Mouse (Mus musculus): ENCODE results near the gene Zfp319. TPM values are rescaled to one million over a fixed set of nuclear protein-coding genes. Genes with fewer than 3 reads are reported as not detected.

The Zfp319 gene
- polyA plus RNA-seq, 1 experiment, result 6.2 TPM

DNA sequence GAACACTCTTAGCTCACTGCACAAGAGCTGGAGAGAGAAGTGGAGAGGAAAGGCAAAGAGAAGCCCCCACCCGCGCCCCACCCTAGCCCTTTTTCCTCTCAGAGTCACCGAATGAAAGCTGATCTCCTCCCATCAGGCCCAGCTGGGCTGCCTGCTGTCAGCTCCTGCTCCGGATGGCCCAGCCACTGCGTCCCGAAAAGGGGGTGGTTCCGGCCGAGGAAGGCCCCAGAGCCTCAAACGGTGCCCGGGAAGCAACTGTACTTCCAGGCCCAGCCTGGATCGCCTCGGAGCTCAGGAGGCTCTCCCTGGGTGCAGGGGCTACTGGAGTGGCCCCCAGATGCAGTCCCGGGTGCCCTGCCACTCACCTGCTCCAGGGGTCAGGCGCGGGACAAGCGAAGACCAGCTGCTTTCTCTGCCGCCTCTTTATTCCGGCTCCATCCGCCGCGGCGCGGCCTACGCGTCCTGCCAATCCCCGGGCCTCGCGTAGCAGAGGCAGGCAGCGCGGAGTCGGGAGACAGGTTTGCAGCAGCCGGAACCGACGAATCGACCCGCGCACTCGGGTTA lies 512 bp downstream of the Zfp319 start:
- Histone ChIP-seq H3K27ac (ENCODE audit: insufficient read depth, low read depth, low read length) (peak overlapping the region; percentile 72), H3K36me3 (ENCODE audit: control insufficient read depth, insufficient read depth, low read length) (no peaks in the 10 kb centered on the region), H3K4me1 (ENCODE audit: control insufficient read depth, insufficient read depth, low read length) (peaks cover 7% of the 10 kb centered on the region; the same call in 1 of the 2 replicates), H3K27me3 (replicated peaks; ENCODE audit: control insufficient read depth, insufficient read depth, low read length) (no peaks in the 10 kb centered on the region), H3K4me3 (ENCODE audit: insufficient read depth, low read depth, low read length) (peak overlapping the region; percentile 72)
- DNase-seq, result no peak
- TF ChIP-seq POLR2A (IDR thresholded peaks at IDR 0.05; ENCODE audit: low read depth, low read length) (no peak), CTCF (conservative IDR thresholded peaks at IDR 0.05; ENCODE audit: insufficient read depth, insufficient read length, low read depth, low read length) (no peak)
- WGBS, result under 1% methylated on average over 38 of the region's 38 CpGs

DNA sequence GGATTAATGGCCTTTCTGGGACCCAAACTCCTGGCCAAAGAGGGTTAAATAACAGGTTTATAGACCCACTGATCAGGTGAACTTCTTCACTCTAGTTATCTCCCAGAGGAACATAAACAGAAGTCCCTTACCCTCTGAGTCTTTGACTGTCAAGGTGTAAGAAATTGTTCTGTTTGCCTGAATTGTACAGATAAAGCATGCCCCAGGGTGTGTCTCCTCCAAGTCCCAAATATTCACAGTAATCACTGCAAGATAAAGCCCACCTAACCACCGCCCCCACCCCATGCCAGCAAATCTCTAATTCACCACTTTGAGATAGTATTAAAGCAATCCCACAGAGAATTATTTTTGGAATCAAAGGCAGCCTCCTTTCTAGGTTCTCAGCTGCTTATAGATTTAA lies 1.4 kb downstream of the Zfp319 start:
- no peak for DNase-seq
- no peaks in the 10 kb centered on the region for H3K27me3 ChIP-seq (replicated peaks; ENCODE audit: control insufficient read depth, insufficient read depth, low read length)
- TF ChIP-seq CTCF (conservative IDR thresholded peaks at IDR 0.05; ENCODE audit: insufficient read depth, insufficient read length, low read depth, low read length) (no peak), POLR2A (IDR thresholded peaks at IDR 0.05; ENCODE audit: low read depth, low read length) (no peak)
- WGBS, result 76% methylated on average over 1 of the region's 1 CpGs
- H3K4me1 ChIP-seq (ENCODE audit: control insufficient read depth, insufficient read depth, low read length), result peaks cover 7% of the 10 kb centered on the region; the same call in 1 of the 2 replicates
- H3K36me3 ChIP-seq (ENCODE audit: control insufficient read depth, insufficient read depth, low read length), result no peaks in the 10 kb centered on the region
- H3K27ac ChIP-seq (ENCODE audit: insufficient read depth, low read depth, low read length), result no peak overlapping the region
- no peak overlapping the region for H3K4me3 ChIP-seq (ENCODE audit: insufficient read depth, low read depth, low read length)

DNA sequence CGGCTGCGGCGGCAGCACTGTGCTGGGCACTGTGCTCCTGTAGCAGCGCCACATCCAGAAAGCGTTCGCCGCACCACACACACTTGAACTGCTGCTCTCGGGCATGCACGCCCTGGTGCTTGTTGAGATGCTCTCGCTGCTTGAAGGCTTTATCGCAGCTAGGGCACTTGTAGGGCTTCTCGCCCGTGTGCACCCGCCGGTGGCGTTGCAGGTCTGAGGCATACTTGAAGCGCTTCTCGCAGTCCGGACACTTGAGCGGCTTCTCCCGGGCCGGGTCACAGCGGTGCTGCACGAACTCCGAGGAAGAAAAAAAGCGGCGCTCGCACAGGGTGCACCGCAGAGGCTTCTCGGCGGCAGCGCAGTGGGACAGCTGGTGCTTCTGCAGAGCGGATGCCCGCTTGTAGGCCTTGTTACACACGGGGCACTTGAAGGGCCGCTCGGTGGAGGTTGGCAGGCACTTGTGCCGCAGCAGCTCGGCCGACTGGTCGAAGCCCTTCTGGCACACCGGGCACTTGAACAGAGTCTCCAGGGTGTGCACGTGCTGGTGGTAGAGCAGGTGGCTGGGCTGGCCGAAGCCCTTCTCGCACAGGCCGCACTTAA lies 3.8 kb downstream of the Zfp319 start:
- WGBS, result 92% methylated on average over 46 of the region's 46 CpGs
- no peak overlapping the region for H3K4me3 ChIP-seq (ENCODE audit: insufficient read depth, low read depth, low read length)
- DNase-seq, result no peak
- no peaks in the 10 kb centered on the region for H3K27me3 ChIP-seq (replicated peaks; ENCODE audit: control insufficient read depth, insufficient read depth, low read length)
- peaks cover 5% of the 10 kb centered on the region; the same call in 1 of the 2 replicates for H3K4me1 ChIP-seq (ENCODE audit: control insufficient read depth, insufficient read depth, low read length)
- H3K36me3 ChIP-seq (ENCODE audit: control insufficient read depth, insufficient read depth, low read length), result no peaks in the 10 kb centered on the region
- no peak overlapping the region for H3K27ac ChIP-seq (ENCODE audit: insufficient read depth, low read depth, low read length)
- TF ChIP-seq POLR2A (IDR thresholded peaks at IDR 0.05; ENCODE audit: low read depth, low read length) (no peak), CTCF (conservative IDR thresholded peaks at IDR 0.05; ENCODE audit: insufficient read depth, insufficient read length, low read depth, low read length) (no peak)

DNA sequence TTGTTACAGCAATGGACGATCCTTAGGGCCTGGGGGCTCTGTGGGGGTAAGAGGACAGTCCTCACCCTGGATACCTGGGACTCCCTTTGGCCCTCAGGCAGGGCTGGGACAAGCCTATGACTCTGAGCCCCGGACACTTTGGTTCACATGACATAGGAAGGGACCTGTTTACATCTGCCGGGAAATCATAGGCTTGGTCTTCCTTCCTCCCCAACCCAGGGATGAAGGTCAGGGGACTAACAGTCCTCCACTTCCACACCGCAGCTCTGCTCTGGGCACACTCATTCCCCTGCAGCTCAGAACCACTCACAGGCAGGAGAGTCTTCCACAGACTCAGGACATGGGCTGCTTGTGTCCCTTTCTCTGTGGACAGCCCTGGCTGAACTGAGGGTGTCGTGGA lies 4.9 kb downstream of the Zfp319 start:
- no peak for DNase-seq
- H3K27ac ChIP-seq (ENCODE audit: insufficient read depth, low read depth, low read length), result no peak overlapping the region
- TF ChIP-seq CTCF (conservative IDR thresholded peaks at IDR 0.05; ENCODE audit: insufficient read depth, insufficient read length, low read depth, low read length) (no peak), POLR2A (IDR thresholded peaks at IDR 0.05; ENCODE audit: low read depth, low read length) (no peak)
- H3K36me3 ChIP-seq (ENCODE audit: control insufficient read depth, insufficient read depth, low read length), result no peaks in the 10 kb centered on the region
- WGBS, result 69% methylated on average over 5 of the region's 5 CpGs
- no peak overlapping the region for H3K4me3 ChIP-seq (ENCODE audit: insufficient read depth, low read depth, low read length)
- peaks cover 3% of the 10 kb centered on the region; the same call in 1 of the 2 replicates for H3K4me1 ChIP-seq (ENCODE audit: control insufficient read depth, insufficient read depth, low read length)
- no peaks in the 10 kb centered on the region for H3K27me3 ChIP-seq (replicated peaks; ENCODE audit: control insufficient read depth, insufficient read depth, low read length)

DNA sequence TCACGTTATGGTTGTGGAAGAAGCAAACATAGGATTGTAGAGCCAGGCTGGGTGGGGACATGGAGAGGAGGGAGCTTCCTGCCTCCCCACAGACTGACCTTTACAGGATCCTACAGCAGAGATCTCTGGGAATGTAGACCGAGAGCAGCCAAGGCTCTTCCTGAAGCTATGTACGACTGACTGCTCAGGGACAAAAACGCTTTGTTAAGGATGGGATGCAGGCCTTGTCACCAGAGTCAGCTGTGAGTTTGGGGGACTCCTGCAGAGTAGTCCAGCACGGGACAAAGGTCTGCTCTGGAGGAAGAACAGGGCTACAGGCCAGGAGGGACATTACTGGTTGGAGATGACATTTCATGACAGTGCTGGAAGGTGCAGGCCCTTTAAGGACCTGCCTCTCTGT lies 7.1 kb downstream of the Zfp319 start:
- H3K4me1 ChIP-seq (ENCODE audit: control insufficient read depth, insufficient read depth, low read length), result 0 out of 2 replicates have a peak, but pooled peaks cover 5% of the 10 kb centered on the region
- H3K27me3 ChIP-seq (replicated peaks; ENCODE audit: control insufficient read depth, insufficient read depth, low read length), result no peaks in the 10 kb centered on the region
- TF ChIP-seq POLR2A (IDR thresholded peaks at IDR 0.05; ENCODE audit: low read depth, low read length), result no peak
- TF ChIP-seq CTCF (conservative IDR thresholded peaks at IDR 0.05; ENCODE audit: insufficient read depth, insufficient read length, low read depth, low read length), result no peak
- 51% methylated on average over 5 of the region's 5 CpGs for WGBS
- no peaks in the 10 kb centered on the region for H3K36me3 ChIP-seq (ENCODE audit: control insufficient read depth, insufficient read depth, low read length)
- DNase-seq, result no peak
- H3K4me3 ChIP-seq (ENCODE audit: insufficient read depth, low read depth, low read length), result no peak overlapping the region
- no peak overlapping the region for H3K27ac ChIP-seq (ENCODE audit: insufficient read depth, low read depth, low read length)

DNA sequence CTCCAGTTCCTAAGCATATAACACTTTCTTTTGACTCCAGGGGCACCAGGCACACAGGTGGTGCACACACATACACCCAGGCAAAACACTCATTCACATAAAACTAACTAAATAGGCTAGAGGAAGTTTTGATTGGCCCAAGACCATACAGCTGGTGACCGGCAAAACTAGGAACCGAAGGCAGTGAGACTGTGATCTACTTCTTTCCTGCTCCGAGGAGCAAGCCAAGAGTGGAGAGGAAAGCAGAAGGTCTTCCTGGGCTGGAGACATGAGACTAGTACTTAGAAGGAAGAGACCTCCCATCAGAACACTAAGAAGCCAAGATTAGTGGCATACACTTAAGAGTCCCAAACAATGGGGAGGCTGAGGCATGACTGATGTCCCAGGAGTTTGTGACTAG lies 8.5 kb downstream of the Zfp319 start:
- WGBS, result 53% methylated on average over 3 of the region's 3 CpGs
- Histone ChIP-seq H3K4me1 (ENCODE audit: control insufficient read depth, insufficient read depth, low read length) (0 out of 2 replicates have a peak, but pooled peaks cover 5% of the 10 kb centered on the region), H3K36me3 (ENCODE audit: control insufficient read depth, insufficient read depth, low read length) (no peaks in the 10 kb centered on the region), H3K4me3 (ENCODE audit: insufficient read depth, low read depth, low read length) (no peak overlapping the region), H3K27ac (ENCODE audit: insufficient read depth, low read depth, low read length) (no peak overlapping the region), H3K27me3 (replicated peaks; ENCODE audit: control insufficient read depth, insufficient read depth, low read length) (no peaks in the 10 kb centered on the region)
- TF ChIP-seq CTCF (conservative IDR thresholded peaks at IDR 0.05; ENCODE audit: insufficient read depth, insufficient read length, low read depth, low read length) (no peak), POLR2A (IDR thresholded peaks at IDR 0.05; ENCODE audit: low read depth, low read length) (no peak)
- no peak for DNase-seq

DNA sequence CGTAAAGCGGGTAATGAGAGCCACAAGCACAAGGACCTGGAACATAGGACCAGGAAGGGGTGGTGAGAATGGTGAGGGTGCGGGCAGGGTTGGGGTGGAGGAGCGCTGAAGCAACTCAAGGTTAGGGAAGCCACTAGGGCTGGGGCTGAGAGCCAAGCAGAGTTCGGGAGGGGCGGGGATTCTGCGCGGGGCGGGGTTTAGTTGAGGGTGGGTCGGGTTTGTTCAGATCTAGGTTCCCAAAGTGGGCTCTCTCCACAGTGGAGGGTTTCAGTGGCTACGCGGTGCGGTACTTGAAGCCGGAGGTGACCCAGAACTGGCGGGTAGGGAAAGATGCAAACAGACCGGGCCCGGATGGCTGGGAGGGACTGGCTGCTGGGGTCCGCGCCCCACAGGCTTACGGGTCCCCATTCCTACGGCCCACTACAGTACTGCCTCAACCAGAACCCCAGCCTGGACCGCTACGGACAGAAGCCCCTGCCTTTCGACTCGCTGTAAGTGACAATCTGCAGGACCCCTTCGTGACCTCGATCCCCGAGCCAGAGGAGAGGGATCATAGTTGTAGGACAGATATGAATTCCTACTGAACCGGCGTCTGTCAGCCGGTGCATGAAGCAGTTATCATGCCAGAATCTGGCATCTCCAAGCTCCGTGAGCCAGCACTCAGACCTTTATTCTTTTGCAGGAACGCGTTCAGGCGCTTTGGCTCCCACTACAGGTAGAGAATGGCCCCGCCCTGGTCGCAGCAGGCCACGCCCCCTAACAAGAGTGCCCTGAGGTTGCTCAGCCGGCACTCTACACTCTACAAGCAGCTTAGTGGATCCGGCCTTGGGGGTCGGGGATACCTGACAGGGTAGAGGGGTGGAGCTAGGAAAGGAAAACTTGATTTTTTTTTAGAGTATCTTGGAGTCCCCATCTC lies 11.3 kb downstream of the Zfp319 start:
- peak; percentile 90 for DNase-seq
- TF ChIP-seq POLR2A (IDR thresholded peaks at IDR 0.05; ENCODE audit: low read depth, low read length) (no peak), CTCF (conservative IDR thresholded peaks at IDR 0.05; ENCODE audit: insufficient read depth, insufficient read length, low read depth, low read length) (peak; percentile 49; the same call in 1 of the 2 replicates)
- 4% methylated on average over 41 of the region's 41 CpGs for WGBS
- no peaks in the 10 kb centered on the region for H3K27me3 ChIP-seq (replicated peaks; ENCODE audit: control insufficient read depth, insufficient read depth, low read length)
- peak overlapping the region; percentile 34 for H3K4me3 ChIP-seq (ENCODE audit: insufficient read depth, low read depth, low read length)
- H3K36me3 ChIP-seq (ENCODE audit: control insufficient read depth, insufficient read depth, low read length), result no peaks in the 10 kb centered on the region
- H3K27ac ChIP-seq (ENCODE audit: insufficient read depth, low read depth, low read length), result no peak overlapping the region
- peaks cover 5% of the 10 kb centered on the region; the same call in 1 of the 2 replicates for H3K4me1 ChIP-seq (ENCODE audit: control insufficient read depth, insufficient read depth, low read length)
